Mouse (Mus musculus): ENCODE results near the gene Plekhh1.

DNA sequence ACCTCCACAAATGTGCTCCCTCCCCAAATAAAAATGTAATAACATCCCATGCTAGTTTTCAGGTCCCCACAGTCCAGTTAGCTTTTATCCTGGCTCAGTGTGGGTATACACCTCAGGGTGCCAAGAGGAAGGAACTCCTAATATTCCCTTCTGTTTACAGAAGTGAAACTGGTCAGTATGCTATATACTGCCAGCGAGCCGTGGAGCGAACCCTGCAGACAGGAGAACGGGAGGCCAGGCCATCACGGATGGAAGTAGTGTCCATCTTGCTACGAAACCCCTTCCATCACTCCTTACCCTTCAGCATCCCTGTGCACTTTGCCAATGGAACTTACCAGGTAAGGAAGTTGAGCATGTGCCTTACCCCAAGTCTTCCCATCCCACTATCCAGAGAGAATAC lies 43.6 kb downstream of the Plekhh1 start:
- TF ChIP-seq POLR2A (IDR thresholded peaks at IDR 0.05; ENCODE audit: borderline replicate concordance, extremely low read depth, insufficient read depth, insufficient read length, poor library complexity, severe bottlenecking) (no peak), CTCF (IDR thresholded peaks at IDR 0.05; ENCODE audit: borderline replicate concordance, extremely low read depth, insufficient read depth, insufficient read length) (no peak)

Measured in brain, embryonic 14.5 days (tissue).